Mouse (Mus musculus): ENCODE data around the gene Ptov1.

Ptov1 gene

GRCm38 (mm10) chr7:44857905-44858304 lies 11.7 kb downstream of the Ptov1 start:
- peak; percentile 52 for DNase-seq (ENCODE audit: low spot score)

- peak; percentile 87 for DNase-seq (ENCODE audit: low spot score)
Observed at GRCm38 (mm10) chr7:44857042-44857552, 12.5 kb downstream of the Ptov1 start, which contains the start of gene Pnkp. Gene Pnkp (plus strand): TSS chr7:44857139.

DNA sequence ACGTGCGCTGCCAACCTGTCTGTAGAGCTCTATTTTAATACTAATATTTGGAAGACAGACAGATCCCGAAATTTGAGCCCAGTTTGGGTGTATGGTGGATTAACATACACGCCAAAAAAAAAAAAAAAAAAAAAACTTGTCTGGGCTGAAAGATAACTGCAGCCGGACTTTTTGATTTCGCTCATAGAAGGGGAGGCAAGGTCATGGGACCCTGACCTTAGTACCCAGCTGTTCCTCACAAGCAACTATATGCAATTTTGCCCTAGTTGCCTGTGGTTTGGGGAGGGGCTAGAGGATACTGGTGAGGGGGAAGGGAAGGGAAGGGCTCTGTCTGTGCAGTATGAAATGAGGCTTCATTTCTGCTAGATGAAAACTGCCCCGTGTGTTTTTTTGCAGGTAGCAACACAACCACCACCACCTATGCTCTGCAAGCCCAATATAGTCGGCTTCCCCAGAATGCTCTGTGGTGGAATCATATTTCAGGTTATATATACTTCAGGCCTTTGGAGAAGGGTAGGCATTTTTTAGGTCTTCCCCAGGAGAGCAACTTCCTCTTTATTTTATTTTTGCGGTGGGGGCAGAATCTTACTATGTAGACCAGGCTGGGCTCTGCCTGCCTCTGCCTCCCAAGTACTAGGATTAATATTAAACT lies 13.2 kb downstream of the Ptov1 start:
- DNase-seq (ENCODE audit: low spot score): no peak

- no peak for DNase-seq (ENCODE audit: low spot score)
Observed at GRCm38 (mm10) chr7:44855036-44855435, 14.6 kb downstream of the Ptov1 start.

GRCm38 (mm10) chr7:44854356-44855031 lies 15.1 kb downstream of the Ptov1 start:
- peak; percentile 55 for DNase-seq (ENCODE audit: low spot score)

GRCm38 (mm10) chr7:44853596-44854355 lies 15.8 kb downstream of the Ptov1 start:
- no peak for DNase-seq (ENCODE audit: low spot score)

GRCm38 (mm10) chr7:44853065-44853464 lies 16.5 kb downstream of the Ptov1 start:
- no peak for DNase-seq (ENCODE audit: low spot score)

DNA sequence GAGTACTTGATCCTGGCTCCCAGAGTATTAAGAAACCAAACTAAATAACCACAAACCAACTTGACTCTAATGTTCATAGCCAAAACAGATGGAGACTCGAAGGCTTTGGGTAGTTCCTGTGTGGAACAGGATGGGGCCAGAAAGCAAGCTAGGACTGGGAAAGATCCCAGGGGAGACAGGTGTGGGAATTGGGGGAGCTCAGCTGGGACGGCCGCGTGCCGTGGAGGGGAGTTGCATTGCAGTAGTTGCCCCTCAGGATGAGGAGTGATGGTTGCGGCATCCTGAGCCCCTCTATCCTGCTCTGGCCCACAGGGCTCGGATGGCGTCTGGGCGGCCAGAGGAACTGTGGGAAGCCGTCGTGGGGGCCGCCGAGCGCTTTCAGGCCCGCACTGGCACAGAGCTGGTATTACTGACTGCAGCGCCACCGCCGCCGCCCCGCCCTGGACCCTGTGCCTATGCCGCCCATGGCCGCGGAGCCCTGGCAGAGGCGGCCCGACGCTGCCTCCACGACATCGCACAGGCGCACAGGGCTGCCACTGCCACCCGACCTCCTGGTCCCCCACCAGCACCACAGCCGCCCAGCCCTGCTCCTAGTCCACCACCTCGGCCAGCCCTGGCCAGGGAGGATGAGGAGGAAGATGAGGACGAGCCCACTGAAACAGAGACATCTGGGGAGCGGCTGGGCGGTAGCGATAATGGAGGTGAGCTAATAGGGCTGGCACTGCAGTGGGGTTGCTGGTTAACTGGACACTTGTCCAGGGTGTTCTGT lies 17.1 kb downstream of the Ptov1 start:
- DNase-seq (ENCODE audit: low spot score): no peak

DNA sequence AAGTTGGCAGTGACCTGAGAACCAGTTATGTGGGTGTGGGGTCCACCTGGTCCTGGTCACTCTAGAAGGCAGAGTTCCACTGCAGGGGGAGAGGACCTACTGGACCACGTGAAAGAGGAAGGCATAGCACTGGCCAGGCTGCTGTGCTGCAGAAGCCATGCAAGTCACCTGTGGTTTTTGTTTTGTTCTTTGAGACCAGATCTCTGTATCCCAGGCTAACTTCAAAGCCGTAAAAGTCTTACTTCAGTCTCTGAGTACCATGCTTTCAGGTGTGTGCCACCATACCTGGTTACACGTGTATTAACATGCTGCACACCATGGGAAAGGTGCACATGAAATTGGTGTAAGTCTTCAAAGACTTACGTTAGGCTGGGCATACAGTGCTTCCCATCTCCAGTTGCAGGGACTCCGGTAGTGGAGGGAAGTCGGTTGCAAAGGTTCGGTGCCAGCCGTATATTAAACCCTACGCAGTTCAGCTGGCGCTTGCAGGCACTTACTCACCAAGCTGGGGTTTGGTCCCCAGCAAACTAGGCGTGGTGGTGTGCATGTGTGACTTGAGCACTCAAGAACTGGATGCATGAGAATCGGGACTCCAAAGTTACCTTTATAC lies 17.9 kb downstream of the Ptov1 start:
- no peak for DNase-seq (ENCODE audit: low spot score)

- no peak for DNase-seq (ENCODE audit: low spot score)
Observed at GRCm38 (mm10) chr7:44850789-44851624, 18.6 kb downstream of the Ptov1 start.

GRCm38 (mm10) chr7:44850146-44850545 lies 19.4 kb downstream of the Ptov1 start:
- peak; percentile 69 for DNase-seq (ENCODE audit: low spot score)

- DNase-seq (ENCODE audit: low spot score): peak; percentile 91
Observed at GRCm38 (mm10) chr7:44849416-44850111, 20.0 kb downstream of the Ptov1 start.

- DNase-seq (ENCODE audit: low spot score): peak; percentile 99
Observed at GRCm38 (mm10) chr7:44848561-44849415, 20.8 kb downstream of the Ptov1 start, which contains the start of the genes Akt1s1 and Tbc1d17. Gene Akt1s1 (plus strand): TSS chr7:44848991. Gene Tbc1d17 (minus strand): TSS chr7:44849079.

- DNase-seq (ENCODE audit: low spot score): no peak
Observed at GRCm38 (mm10) chr7:44847772-44848171, 21.8 kb downstream of the Ptov1 start.

DNA sequence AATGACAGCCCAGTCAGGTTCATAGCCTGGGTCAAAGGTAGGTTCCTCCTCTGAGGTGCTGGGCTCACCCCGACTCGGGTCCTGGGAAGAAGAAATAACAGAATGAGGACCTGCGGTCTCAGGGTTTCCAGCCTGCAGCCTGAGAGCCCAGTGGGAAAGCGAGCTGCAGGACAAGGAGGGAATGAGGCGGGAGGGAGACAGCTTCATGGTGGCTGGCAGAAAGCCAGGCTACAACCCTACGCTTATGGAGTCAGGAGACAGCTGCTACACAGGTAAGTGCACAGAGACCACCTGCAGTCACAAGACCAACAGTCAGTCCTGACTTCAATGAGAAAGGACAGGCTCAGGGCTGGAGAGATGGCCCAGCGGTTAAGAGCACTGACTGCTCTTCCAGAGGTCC lies 22.8 kb downstream of the Ptov1 start:
- DNase-seq (ENCODE audit: low spot score): no peak

- no peak for DNase-seq (ENCODE audit: low spot score)
Observed at GRCm38 (mm10) chr7:44845006-44845405, 24.6 kb downstream of the Ptov1 start.

DNA sequence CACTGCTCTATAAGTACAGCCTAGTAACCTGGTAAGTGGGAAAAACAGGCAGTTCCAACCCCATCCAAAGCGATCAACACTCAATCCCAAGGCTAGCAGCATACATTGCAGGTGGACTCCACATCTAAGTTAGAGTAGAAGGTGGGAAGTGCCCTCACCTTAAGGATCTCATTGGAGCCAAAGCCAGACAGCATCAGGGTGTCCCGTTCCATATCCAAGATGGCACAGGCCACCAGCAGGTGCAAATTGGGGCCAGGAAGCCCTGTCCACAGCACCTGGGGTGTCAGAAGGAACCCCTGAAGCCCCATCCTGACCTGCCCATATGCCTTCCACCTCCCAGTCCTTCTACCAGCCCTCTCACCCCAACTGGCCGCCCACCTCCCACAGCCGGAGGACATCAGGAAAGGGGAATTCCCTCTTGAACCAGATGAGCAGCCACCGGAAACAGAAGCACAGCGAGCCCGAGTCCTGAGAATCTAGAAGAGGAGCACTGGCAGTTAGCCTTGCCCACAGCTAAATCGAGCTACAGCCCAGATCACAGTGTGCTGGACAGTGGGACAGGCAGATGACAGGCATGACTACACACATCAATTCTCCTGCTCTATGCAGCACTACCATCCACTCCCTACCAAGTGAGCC lies 27.6 kb downstream of the Ptov1 start:
- no peak for DNase-seq (ENCODE audit: low spot score)

GRCm38 (mm10) chr7:44840426-44840825 lies 29.2 kb downstream of the Ptov1 start:
- no peak for DNase-seq (ENCODE audit: low spot score)
